Mouse (Mus musculus): ENCODE data around the gene Gm973.

DNA sequence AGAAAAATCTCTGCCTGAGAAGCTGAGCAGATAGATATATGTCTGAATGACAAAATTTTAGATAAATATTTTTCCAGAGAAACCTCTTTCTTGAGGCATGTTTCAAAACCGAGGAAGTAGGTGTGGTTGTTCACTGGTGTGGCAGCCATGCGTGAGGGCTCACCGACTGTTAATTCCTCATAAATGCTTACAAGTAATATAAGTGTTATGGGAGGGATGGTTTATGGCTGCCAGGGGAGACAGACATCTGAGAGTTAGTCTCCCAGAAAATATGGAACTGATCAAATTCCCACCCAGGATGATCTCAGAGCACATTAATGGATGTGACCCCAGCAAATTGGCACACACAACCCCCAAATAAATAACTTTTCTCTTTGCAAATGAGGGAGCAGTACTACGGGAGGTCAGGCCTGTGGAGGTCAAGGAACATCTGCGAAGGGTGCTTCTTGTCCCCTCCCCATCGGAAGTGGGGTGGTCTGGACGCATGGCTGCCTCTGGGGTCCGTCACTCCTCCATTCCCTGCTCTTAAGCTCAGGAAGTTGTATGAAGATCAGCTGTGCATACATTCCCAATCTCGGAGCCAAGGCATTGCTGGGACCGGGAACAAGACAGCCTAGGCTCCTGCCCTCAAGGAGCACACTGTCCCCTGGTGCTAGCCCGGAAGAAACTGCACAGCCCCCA, 78.7 kb downstream of the Gm973 start:
- no peak for TF ChIP-seq CTCF (IDR thresholded peaks at IDR 0.05; ENCODE audit: extremely low read depth, insufficient read length, insufficient replicate concordance, low read depth, low read length)
- no peak for TF ChIP-seq POLR2A (IDR thresholded peaks at IDR 0.05; ENCODE audit: low read depth, low read length)

All from small intestine, adult 2 months (tissue).